Mouse (Mus musculus): ENCODE results near the gene Pate2. TPM values are rescaled to one million over a fixed set of nuclear protein-coding genes. Genes with fewer than 3 reads are reported as not detected.
A peak's percentile ranks its signal among the peaks of the same experiment; 100 is the strongest.
"Not testable (repeated sequence)": the region's sequence is repeated elsewhere in the genome, so short reads cannot be mapped to it uniquely, and the experiment has no call there.

Pate2 gene
- total RNA-seq, 2 experiments from 2014 or later = 0.74 to 1.6 TPM

- DNase-seq (ENCODE audit: low spot score in 2 of 2) = no peak
These were observed 13.5 kb upstream of the Pate2 start for GRCm38 (mm10) chr9:35556494-35557102.

- DNase-seq (ENCODE audit: low spot score in 2 of 2) = peak; percentile 77 to 81
These were observed 11.7 kb upstream of the Pate2 start, which contains the start of the genes Ddx25 and Pus3 for GRCm38 (mm10) chr9:35558257-35559008. Gene Ddx25, minus strand, starts transcription at chr9:35558528. Gene Pus3, plus strand, starts transcription at chr9:35558595.

- peak; percentile 81 to 93 for DNase-seq (ENCODE audit: low spot score in 2 of 2)
These were observed 10.8 kb upstream of the Pate2 start for GRCm38 (mm10) chr9:35559009-35559890.

GRCm38 (mm10) chr9:35561076-35561475 is 9.0 kb upstream of the Pate2 start:
- no peak for DNase-seq (ENCODE audit: low spot score in 2 of 2)

- no peak for DNase-seq (ENCODE audit: low spot score in 2 of 2)
These were observed 8.5 kb upstream of the Pate2 start for GRCm38 (mm10) chr9:35561583-35561982.

- DNase-seq (ENCODE audit: low spot score in 2 of 2) = no peak
These were observed 5.4 kb upstream of the Pate2 start for GRCm38 (mm10) chr9:35564536-35565240.

GRCm38 (mm10) chr9:35567995-35568394 is 2.1 kb upstream of the Pate2 start:
- no peak for DNase-seq (ENCODE audit: low spot score in 2 of 2)

GRCm38 (mm10) chr9:35570663-35571062 is 579 bp downstream of the Pate2 start:
- no peak for DNase-seq (ENCODE audit: low spot score in 2 of 2)

GRCm38 (mm10) chr9:35574416-35574815 is 4.3 kb downstream of the Pate2 start:
- no peak for DNase-seq (ENCODE audit: low spot score in 2 of 2)

GRCm38 (mm10) chr9:35587674-35588073 is 17.6 kb downstream of the Pate2 start:
- no peak for DNase-seq (ENCODE audit: low spot score in 2 of 2)

- peak in 1 of 2 experiments; percentile 44 for DNase-seq (ENCODE audit: low spot score in 2 of 2)
These were observed 22.8 kb downstream of the Pate2 start for GRCm38 (mm10) chr9:35592903-35593302.

GRCm38 (mm10) chr9:35607647-35608405 is 37.7 kb downstream of the Pate2 start:
- DNase-seq (ENCODE audit: low spot score in 2 of 2) = peak in 1 of 2 experiments; percentile 11

- DNase-seq (ENCODE audit: low spot score in 2 of 2) = no peak
These were observed 41.8 kb downstream of the Pate2 start, which contains the start of gene Pate4 for GRCm38 (mm10) chr9:35611841-35612240. Gene Pate4, minus strand, starts transcription at chr9:35611941.

GRCm38 (mm10) chr9:35614005-35614404 is 43.9 kb downstream of the Pate2 start:
- no peak for DNase-seq (ENCODE audit: low spot score in 2 of 2)

- DNase-seq (ENCODE audit: low spot score in 2 of 2) = not testable (repeated sequence)
These were observed 46.7 kb downstream of the Pate2 start for GRCm38 (mm10) chr9:35616784-35617183.

- DNase-seq (ENCODE audit: low spot score in 2 of 2) = no peak
These were observed 62.9 kb downstream of the Pate2 start for GRCm38 (mm10) chr9:35632981-35633380.

- no peak for DNase-seq (ENCODE audit: low spot score in 2 of 2)
These were observed 78.0 kb downstream of the Pate2 start, which contains the start of gene Pate3 for GRCm38 (mm10) chr9:35648102-35648501. Gene Pate3, minus strand, starts transcription at chr9:35648202.

GRCm38 (mm10) chr9:35673557-35673956 is 103.5 kb downstream of the Pate2 start:
- DNase-seq (ENCODE audit: low spot score in 2 of 2) = no peak

- DNase-seq (ENCODE audit: low spot score in 2 of 2) = no peak
These were observed 116.9 kb downstream of the Pate2 start, which contains the start of gene Pate1 for GRCm38 (mm10) chr9:35687013-35687412. Gene Pate1, minus strand, starts transcription at chr9:35687390.

GRCm38 (mm10) chr9:35691924-35692323 is 121.8 kb downstream of the Pate2 start:
- no peak for DNase-seq (ENCODE audit: low spot score in 2 of 2)
